Mouse (Mus musculus) natural killer cell, adult 2 months (primary cell): ENCODE data around the gene Chordc1.
A peak's percentile ranks its signal among the peaks of the same experiment; 100 is the strongest.
"Not testable (repeated sequence)": the region's sequence is repeated elsewhere in the genome, so short reads cannot be mapped to it uniquely, and the experiment has no call there.

Source experiments
- DNase-seq, 2 experiments: peaks; one replicate each; pipeline ENCODE4 v3.0.0; 2022; ENCODE audit warnings: low spot score in 2 of 2

Gene Chordc1

GRCm38 (mm10) chr9:18291571-18292429 lies at the start of gene Chordc1:
Chordc1 (plus strand) TSS chr9:18292125.
- DNase-seq, result peak; percentile 87 to 90

GRCm38 (mm10) chr9:18275901-18276300 lies 16.0 kb upstream of the Chordc1 start:
- DNase-seq, result no peak

- no peak for DNase-seq
Observed at GRCm38 (mm10) chr9:18276844-18277243, 15.1 kb upstream of the Chordc1 start.

GRCm38 (mm10) chr9:18277497-18277896 lies 14.4 kb upstream of the Chordc1 start:
- no peak for DNase-seq

- not testable (repeated sequence) for DNase-seq
Observed at GRCm38 (mm10) chr9:18278693-18279092, 13.2 kb upstream of the Chordc1 start.

- peak in 1 of 2 experiments; percentile 5 for DNase-seq
Observed at GRCm38 (mm10) chr9:18292443-18292922, 558 bp downstream of the Chordc1 start.

GRCm38 (mm10) chr9:18293026-18293781 lies 1.3 kb downstream of the Chordc1 start:
- no peak for DNase-seq

- no peak for DNase-seq
Observed at GRCm38 (mm10) chr9:18298301-18298700, 6.4 kb downstream of the Chordc1 start.

- no peak for DNase-seq
Observed at GRCm38 (mm10) chr9:18319990-18320389, 28.1 kb downstream of the Chordc1 start.
